Mouse (Mus musculus): ENCODE measurements at regions not wholly inside any gene's neighbourhood (a gene's known extent, or its start where the extent isn't known, plus 50 kb on each side); places are given as distances from the start of the nearest gene placed in this dataset.

DNA sequence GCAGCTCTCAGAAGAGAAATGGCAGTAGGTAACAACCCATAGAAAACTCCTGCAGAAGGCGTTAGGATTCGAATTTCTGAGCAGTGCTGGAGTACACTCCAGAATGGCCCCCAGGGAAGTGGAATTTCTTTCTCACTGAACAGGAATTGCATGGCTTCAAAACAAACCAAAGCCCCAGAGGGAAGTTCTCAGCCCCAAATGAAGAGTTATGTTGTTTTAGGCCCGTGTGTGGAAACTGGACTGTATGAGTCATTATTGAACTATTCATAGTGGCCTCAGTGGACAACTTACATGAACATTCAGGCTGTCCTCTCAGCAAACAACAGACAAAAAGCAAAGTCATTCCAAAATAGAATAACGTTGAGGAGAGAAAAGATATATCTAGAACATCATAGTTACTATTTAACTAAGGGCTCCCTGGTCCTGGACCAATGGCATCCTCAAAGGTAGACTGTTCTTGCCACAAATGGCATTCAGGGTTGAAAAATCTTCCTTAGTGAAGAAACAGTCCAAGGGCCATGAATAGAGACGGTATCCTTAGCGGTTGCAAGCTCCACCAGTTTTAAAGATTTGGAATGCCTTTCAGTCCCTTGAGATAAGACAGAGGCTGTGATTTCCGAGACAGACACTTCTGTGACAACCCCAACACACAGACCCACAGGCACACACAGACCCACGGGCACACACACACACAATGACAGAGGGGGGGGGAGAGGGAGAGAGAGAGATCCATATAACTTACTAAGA is 235.0 kb upstream of the Nt5e start:
- Histone ChIP-seq H3K36me3 (no peaks in the 10 kb centered on the region), H3K4me1 (no peaks in the 10 kb centered on the region), H3K27ac (replicated peaks) (no peak overlapping the region), H3K9me3 (replicated peaks) (no peaks in the 10 kb centered on the region), H3K27me3 (ENCODE audit: low read depth, poor library complexity, severe bottlenecking) (no peaks in the 10 kb centered on the region), H3K4me3 (no peak overlapping the region)
- 78% methylated on average over 8 of the region's 8 CpGs for WGBS
- no peak for DNase-seq (ENCODE audit: low spot score)

DNA sequence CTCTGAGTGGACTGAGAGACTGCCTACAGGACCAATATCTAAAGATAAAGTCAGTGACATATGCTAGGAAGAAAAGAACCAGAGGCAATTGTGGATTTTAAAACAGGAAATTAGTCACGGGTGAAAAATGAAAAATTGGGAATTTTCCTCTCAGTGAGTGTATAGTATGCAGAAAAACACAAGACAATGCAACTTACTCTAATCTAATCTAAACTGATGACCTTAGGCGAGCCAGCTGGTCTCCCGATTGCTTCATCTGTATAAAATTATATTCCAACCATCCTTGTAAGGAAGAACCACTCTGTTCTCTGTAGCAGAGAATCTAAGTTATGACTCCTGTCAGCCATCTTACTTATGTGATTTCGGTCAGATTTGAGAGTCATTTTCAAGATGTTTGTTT is 234.4 kb upstream of the Nt5e start:
- H3K27me3 ChIP-seq (ENCODE audit: low read depth, poor library complexity, severe bottlenecking): no peaks in the 10 kb centered on the region
- H3K4me3 ChIP-seq: no peak overlapping the region
- no peak for DNase-seq (ENCODE audit: low spot score)
- no peaks in the 10 kb centered on the region for H3K36me3 ChIP-seq
- no peaks in the 10 kb centered on the region for H3K9me3 ChIP-seq (replicated peaks)
- no peaks in the 10 kb centered on the region for H3K4me1 ChIP-seq
- 93% methylated on average over 4 of the region's 4 CpGs for WGBS
- no peak overlapping the region for H3K27ac ChIP-seq (replicated peaks)

DNA sequence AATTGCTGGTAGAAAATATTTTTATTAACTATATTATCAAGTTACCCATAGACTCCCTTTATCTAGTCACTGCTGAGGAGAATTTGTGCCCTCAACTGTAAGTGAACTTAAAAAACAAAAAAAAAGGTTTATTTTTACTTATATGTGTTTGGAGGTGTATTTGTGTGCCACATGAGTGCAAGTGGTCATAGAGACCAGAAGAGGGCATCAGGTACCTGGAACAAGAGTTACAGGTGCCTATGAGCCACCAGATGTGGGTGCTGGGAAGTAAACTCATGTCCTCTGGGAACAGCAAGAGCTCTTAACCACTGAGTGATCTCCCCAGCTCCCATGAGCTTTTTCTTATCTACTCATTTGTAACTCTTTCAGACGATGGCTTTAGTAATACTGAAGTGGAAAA is 213.9 kb upstream of the Nt5e start:
- Histone ChIP-seq H3K36me3 (no peaks in the 10 kb centered on the region), H3K27ac (replicated peaks) (no peak overlapping the region), H3K27me3 (ENCODE audit: low read depth, poor library complexity, severe bottlenecking) (no peaks in the 10 kb centered on the region), H3K9me3 (replicated peaks) (no peaks in the 10 kb centered on the region), H3K4me3 (no peak overlapping the region), H3K4me1 (no peaks in the 10 kb centered on the region)
- DNase-seq (ENCODE audit: low spot score): no peak
- 65% methylated on average over 1 of the region's 1 CpGs for WGBS

- Histone ChIP-seq H3K9me3 (replicated peaks) (no peaks in the 10 kb centered on the region), H3K27me3 (ENCODE audit: low read depth, poor library complexity, severe bottlenecking) (no peaks in the 10 kb centered on the region), H3K4me1 (no peaks in the 10 kb centered on the region), H3K4me3 (no peak overlapping the region), H3K27ac (replicated peaks) (no peak overlapping the region), H3K36me3 (no peaks in the 10 kb centered on the region)
- 92% methylated on average over 5 of the region's 5 CpGs for WGBS
- DNase-seq (ENCODE audit: low spot score): no peak
Measured at GRCm38 (mm10) chr9:88120536-88120935, 206.5 kb upstream of the Nt5e start.

- Histone ChIP-seq H3K9me3 (replicated peaks) (no peaks in the 10 kb centered on the region), H3K36me3 (no peaks in the 10 kb centered on the region), H3K27ac (replicated peaks) (no peak overlapping the region), H3K27me3 (ENCODE audit: low read depth, poor library complexity, severe bottlenecking) (no peaks in the 10 kb centered on the region), H3K4me1 (no peaks in the 10 kb centered on the region), H3K4me3 (no peak overlapping the region)
- 92% methylated on average over 11 of the region's 11 CpGs for WGBS
- no peak for DNase-seq (ENCODE audit: low spot score)
Measured at GRCm38 (mm10) chr9:88120963-88121570, 205.9 kb upstream of the Nt5e start.

- Histone ChIP-seq H3K27me3 (ENCODE audit: low read depth, poor library complexity, severe bottlenecking) (no peaks in the 10 kb centered on the region), H3K4me3 (no peak overlapping the region), H3K4me1 (no peaks in the 10 kb centered on the region), H3K9me3 (replicated peaks) (no peaks in the 10 kb centered on the region), H3K36me3 (no peaks in the 10 kb centered on the region), H3K27ac (replicated peaks) (no peak overlapping the region)
- 91% methylated on average over 9 of the region's 9 CpGs for WGBS
- DNase-seq (ENCODE audit: low spot score): no peak
Measured at GRCm38 (mm10) chr9:88124322-88125005, 202.5 kb upstream of the Nt5e start.

- Histone ChIP-seq H3K27me3 (ENCODE audit: low read depth, poor library complexity, severe bottlenecking) (no peaks in the 10 kb centered on the region), H3K4me3 (no peak overlapping the region), H3K4me1 (no peaks in the 10 kb centered on the region), H3K9me3 (replicated peaks) (no peaks in the 10 kb centered on the region), H3K27ac (replicated peaks) (no peak overlapping the region), H3K36me3 (no peaks in the 10 kb centered on the region)
- DNase-seq (ENCODE audit: low spot score): no peak
- 73% methylated on average over 6 of the region's 6 CpGs for WGBS
Measured at GRCm38 (mm10) chr9:88163025-88163780, 163.8 kb upstream of the Nt5e start.

- Histone ChIP-seq H3K4me3 (no peak overlapping the region), H3K27ac (replicated peaks) (no peak overlapping the region)
- WGBS: 83% methylated on average over 4 of the region's 4 CpGs
Measured at GRCm38 (mm10) chr9:88177575-88178254, 149.3 kb upstream of the Nt5e start.

DNA sequence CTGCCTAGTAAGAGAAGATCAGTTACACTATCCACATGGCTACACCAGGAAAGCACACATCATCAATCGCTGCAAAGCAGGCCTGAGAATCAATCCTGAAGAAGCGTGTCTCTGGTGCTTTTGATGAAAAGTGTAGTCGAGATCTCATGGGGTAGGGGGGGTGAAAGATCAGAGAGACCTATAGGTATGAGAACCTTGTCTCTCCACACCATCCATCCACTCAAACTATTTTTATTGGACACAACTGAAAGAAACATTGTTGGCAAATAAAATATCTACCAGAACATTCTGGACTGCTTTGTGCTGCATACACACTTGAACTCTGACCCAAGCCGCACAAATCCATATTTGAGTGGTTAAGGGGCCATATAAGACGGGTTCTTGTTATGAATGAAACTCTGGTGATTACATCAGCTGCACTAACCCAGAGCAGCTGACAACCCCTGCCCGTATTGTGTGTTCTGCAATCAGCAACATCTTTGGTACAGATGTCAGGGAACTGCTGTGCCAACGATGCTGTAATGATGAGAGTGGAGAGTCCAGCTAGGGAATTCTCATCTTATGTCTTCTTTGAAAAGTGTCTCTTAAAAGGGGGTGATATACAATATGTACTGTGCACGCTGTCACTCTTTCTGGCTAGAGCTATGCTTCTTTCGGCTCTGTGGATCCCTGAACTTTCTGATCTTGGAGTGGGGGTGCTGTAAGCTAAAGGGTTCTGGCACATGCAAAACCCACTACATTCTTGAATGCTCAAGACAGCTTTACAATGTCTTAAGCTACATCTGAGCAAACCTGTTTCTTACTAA is 145.6 kb upstream of the Nt5e start:
- no peaks in the 10 kb centered on the region for H3K9me3 ChIP-seq (replicated peaks)
- DNase-seq (ENCODE audit: low spot score): no peak
- WGBS: 90% methylated on average over 9 of the region's 9 CpGs
- no peaks in the 10 kb centered on the region for H3K4me1 ChIP-seq
- no peak overlapping the region for H3K4me3 ChIP-seq
- H3K36me3 ChIP-seq: no peaks in the 10 kb centered on the region
- no peaks in the 10 kb centered on the region for H3K27me3 ChIP-seq (ENCODE audit: low read depth, poor library complexity, severe bottlenecking)
- no peak overlapping the region for H3K27ac ChIP-seq (replicated peaks)

More at GRCm38 (mm10) chr9:88177575-88178254, 149.3 kb upstream of the Nt5e start:
- Histone ChIP-seq H3K4me1 (no peaks in the 10 kb centered on the region), H3K36me3 (no peaks in the 10 kb centered on the region), H3K27me3 (ENCODE audit: low read depth, poor library complexity, severe bottlenecking) (no peaks in the 10 kb centered on the region), H3K9me3 (replicated peaks) (no peaks in the 10 kb centered on the region)
- no peak for DNase-seq (ENCODE audit: low spot score)

DNA sequence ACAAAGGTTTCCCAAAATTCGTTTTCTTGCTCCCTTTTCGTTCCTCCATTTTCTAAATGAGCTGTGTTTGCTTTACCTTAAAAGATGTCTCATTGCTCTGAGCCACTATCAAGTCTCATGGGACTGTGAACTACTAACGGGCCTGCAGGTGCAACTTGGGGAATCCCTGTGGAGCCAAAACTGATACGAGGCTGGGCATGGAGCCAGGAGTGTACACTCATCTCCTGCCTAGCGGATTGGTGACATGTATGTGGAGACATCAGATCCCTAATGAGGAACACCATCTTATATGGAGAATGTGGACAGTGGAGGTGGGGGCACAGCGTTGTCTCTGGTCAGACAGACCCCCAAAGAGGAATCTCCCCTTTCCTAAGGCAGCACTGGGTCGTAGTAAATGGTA is 119.6 kb upstream of the Nt5e start:
- Histone ChIP-seq H3K36me3 (no peaks in the 10 kb centered on the region), H3K4me3 (no peak overlapping the region), H3K9me3 (replicated peaks) (no peaks in the 10 kb centered on the region), H3K27ac (replicated peaks) (no peak overlapping the region), H3K4me1 (no peaks in the 10 kb centered on the region), H3K27me3 (ENCODE audit: low read depth, poor library complexity, severe bottlenecking) (no peaks in the 10 kb centered on the region)
- 87% methylated on average over 7 of the region's 7 CpGs for WGBS
- no peak for DNase-seq (ENCODE audit: low spot score)

DNA sequence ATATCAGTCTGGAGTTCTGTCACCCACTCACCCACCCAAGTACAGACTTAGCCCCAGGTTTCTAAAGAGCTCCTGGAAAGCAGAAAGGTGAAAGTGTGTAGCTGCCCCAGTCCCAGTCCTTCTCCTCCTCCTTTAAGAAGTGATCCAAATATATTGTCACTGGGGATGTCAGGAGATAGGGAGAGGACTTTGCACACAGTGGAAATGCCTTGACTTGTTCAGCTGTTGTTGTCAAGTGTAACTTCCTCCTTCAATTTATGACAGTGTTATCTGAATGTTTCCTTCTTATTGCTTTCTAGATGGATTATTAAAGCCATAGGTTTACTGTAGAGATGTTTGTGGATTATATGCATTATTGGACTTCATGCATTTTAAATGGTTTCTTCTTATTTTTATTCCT is 119.0 kb upstream of the Nt5e start:
- H3K27ac ChIP-seq (replicated peaks): no peak overlapping the region
- H3K27me3 ChIP-seq (ENCODE audit: low read depth, poor library complexity, severe bottlenecking): no peaks in the 10 kb centered on the region
- no peak for DNase-seq (ENCODE audit: low spot score)
- no peaks in the 10 kb centered on the region for H3K4me1 ChIP-seq
- no peaks in the 10 kb centered on the region for H3K36me3 ChIP-seq
- H3K9me3 ChIP-seq (replicated peaks): no peaks in the 10 kb centered on the region
- H3K4me3 ChIP-seq: no peak overlapping the region

DNA sequence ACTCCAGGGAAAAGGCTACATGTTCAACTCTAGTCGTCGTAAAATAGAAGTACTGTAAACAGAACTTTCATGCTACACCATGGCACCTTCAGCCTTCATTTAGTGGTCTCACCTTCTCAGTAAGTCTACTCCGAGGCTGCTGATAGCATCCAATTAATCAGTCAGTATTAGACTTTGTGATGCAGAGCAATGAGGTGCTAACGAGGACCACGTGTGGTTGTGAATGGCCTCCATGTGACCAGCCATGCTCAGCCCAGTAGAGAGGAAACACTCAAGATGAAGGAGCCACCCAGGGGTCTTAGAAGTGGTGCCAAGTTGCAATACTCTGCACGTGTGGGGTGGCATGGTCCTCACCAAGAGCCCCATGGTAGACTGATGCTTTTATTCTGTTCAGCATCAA is 112.2 kb upstream of the Nt5e start:
- Histone ChIP-seq H3K9me3 (replicated peaks) (no peaks in the 10 kb centered on the region), H3K27ac (replicated peaks) (no peak overlapping the region), H3K27me3 (ENCODE audit: low read depth, poor library complexity, severe bottlenecking) (no peaks in the 10 kb centered on the region), H3K36me3 (no peaks in the 10 kb centered on the region), H3K4me3 (no peak overlapping the region), H3K4me1 (no peaks in the 10 kb centered on the region)
- DNase-seq (ENCODE audit: low spot score): no peak
- WGBS: 76% methylated on average over 6 of the region's 6 CpGs
